14 mouse cellular contexts compared by ENCODE assay signal in genomic region chr6:72210823-72211222, GRCm38 (mm10). TPM values are rescaled to one million over a fixed set of nuclear protein-coding genes. Genes with fewer than 3 reads are reported as not detected.
A peak's percentile ranks its signal among the peaks of the same experiment; 100 is the strongest.
DNase-seq lines count a peak whose midpoint lies in the region; ATAC-seq lines count a peak whose summit lies in the region.
"Had no signal": no experiment of that assay in that cellular context is flagged by ENCODE, and none has a peak within 500 bp of the region (broad histone marks: within the 10 kb centered on the region; RNA-seq: fewer than 3 reads in every experiment).

No protein-coding gene starts in this region.

- no peak overlapping the region for H3K4me2 ChIP-seq in midbrain, embryonic 16.5 days (ENCODE audit: low read length)
- no peak overlapping the region for H3K4me2 ChIP-seq in midbrain, embryonic 11.5 days
- H3K4me2 ChIP-seq: embryonic facial prominence, embryonic 13.5 days had no signal

- DNase-seq in cerebellum, postnatal 10 days, result peak; percentile 67 to 69
- no peak for DNase-seq in cerebellum, adult 11 months
- DNase-seq in midbrain, embryonic 11.5 days (ENCODE audit: low spot score, missing footprints), result no peak
- peak; percentile 56 for DNase-seq in heart, postnatal 25 days (ENCODE audit: low spot score)
- no peak for DNase-seq in natural killer cell, adult 2 months (ENCODE audit: low spot score in 2 of 2)
- no peak for DNase-seq in adrenal gland, adult 2 months
- no peak for DNase-seq in frontal cortex, postnatal 25 days (ENCODE audit: low spot score in 2 of 2)
- DNase-seq: kidney, adult 9 months; thymus, postnatal 14 days had no signal

- H3K9ac ChIP-seq in midbrain, embryonic 16.5 days (ENCODE audit: low read depth, low read length), result no peak overlapping the region
- H3K9ac ChIP-seq in midbrain, embryonic 11.5 days (ENCODE audit: low read length), result no peak overlapping the region
- H3K9ac ChIP-seq: embryonic facial prominence, embryonic 13.5 days; liver, embryonic 14.5 days had no signal

- H3K36me3 ChIP-seq in midbrain, embryonic 16.5 days (ENCODE audit: control insufficient read depth, insufficient read depth, low read length), result no peaks in the 10 kb centered on the region
- H3K36me3 ChIP-seq in midbrain, embryonic 11.5 days (ENCODE audit: control insufficient read depth, insufficient read depth, low read length), result no peaks in the 10 kb centered on the region

- H3K27ac ChIP-seq in midbrain, embryonic 16.5 days (ENCODE audit: low read length), result no peak overlapping the region
- no peak overlapping the region for H3K27ac ChIP-seq in midbrain, embryonic 11.5 days (ENCODE audit: low read depth, low read length)
- H3K27ac ChIP-seq: embryonic facial prominence, embryonic 13.5 days; liver, embryonic 14.5 days had no signal

- no peaks in the 10 kb centered on the region for H3K9me3 ChIP-seq in midbrain, embryonic 16.5 days (replicated peaks; ENCODE audit: control insufficient read depth, low read length, poor library complexity, severe bottlenecking)
- no peaks in the 10 kb centered on the region for H3K9me3 ChIP-seq in midbrain, embryonic 11.5 days (ENCODE audit: control insufficient read depth, low read length)
- H3K9me3 ChIP-seq: embryonic facial prominence, embryonic 13.5 days had no signal

- H3K4me3 ChIP-seq in midbrain, embryonic 16.5 days (ENCODE audit: low read depth, low read length), result no peak overlapping the region
- H3K4me3 ChIP-seq in midbrain, embryonic 11.5 days (ENCODE audit: low read depth, low read length), result no peak overlapping the region
- H3K4me3 ChIP-seq: embryonic facial prominence, embryonic 13.5 days; myocyte had no signal

- no peaks in the 10 kb centered on the region for H3K27me3 ChIP-seq in midbrain, embryonic 16.5 days (ENCODE audit: control insufficient read depth, insufficient read depth, low read depth, low read length)
- no peaks in the 10 kb centered on the region; the same call in 1 of the 2 replicates for H3K27me3 ChIP-seq in midbrain, embryonic 11.5 days (ENCODE audit: control insufficient read depth, insufficient read depth, low read length)

- peak; percentile 15; the same call in 1 of the 2 replicates for ATAC-seq in midbrain, embryonic 16.5 days
- no peak for ATAC-seq in midbrain, embryonic 11.5 days (ENCODE audit: low FRiP score)

- peaks cover 6% of the 10 kb centered on the region; the same call in 1 of the 2 replicates for H3K4me1 ChIP-seq in midbrain, embryonic 16.5 days (ENCODE audit: control insufficient read depth, insufficient read depth, low read length)
- H3K4me1 ChIP-seq in midbrain, embryonic 11.5 days (ENCODE audit: control insufficient read depth, insufficient read depth, low read length), result peaks cover 17% of the 10 kb centered on the region

- WGBS in midbrain, embryonic 16.5 days, result 86% methylated on average over 7 of the region's 7 CpGs
- WGBS in midbrain, embryonic 11.5 days, result 89% methylated on average over 7 of the region's 7 CpGs

- intact Hi-C loops in heart, postnatal 25 days (cut with DNase I), result no loop called here

RNA-seq across cellular contexts. Expression of gene Atoh8, which starts 24.6 kb away (rescaled TPM):
- 1.8 and 2.1 TPM in 2 replicates for polyA plus RNA-seq in midbrain, embryonic 16.5 days (2015; fragmentation: Nextera tagmentation; extraction: Ambion mirVana)
- 4.8 and 6.1 TPM in 2 replicates for polyA plus RNA-seq in midbrain, embryonic 11.5 days (2014; fragmentation: Nextera tagmentation; extraction: Ambion mirVana)
- 10 to 100 TPM in 1 of 2 experiments, 1 to 10 TPM in 1; 6.1 to 12.4 TPM for total RNA-seq in heart, postnatal 25 days (2021)
- total RNA-seq in adrenal gland, adult 2 months (2021), result 1 to 10 TPM; 2.3 to 3.1 TPM
- 5.5 and 8.3 TPM in 2 replicates for polyA plus RNA-seq in adrenal gland, adult 2 months (2012; rRNA removed)
- total RNA-seq: MEL had no signal

Comparison
In these comparisons a context has a peak if more than half of its experiments do, and no peak if none do; other contexts are left out.
1. DNase-seq: peak in cerebellum, postnatal 10 days (2 of 2) and heart, postnatal 25 days (single experiment); none in cerebellum, adult 11 months (single experiment), midbrain, embryonic 11.5 days (single experiment), natural killer cell, adult 2 months (0 of 2), adrenal gland, adult 2 months (single experiment) and frontal cortex, postnatal 25 days (0 of 2).